Mouse (Mus musculus): Measurements from ENCODE around the gene Zswim3.

GRCm38 (mm10) chr2:164795868-164796267 lies 9.0 kb upstream of the Zswim3 start:
- TF ChIP-seq CTCF (IDR thresholded peaks at IDR 0.05; ENCODE audit: borderline replicate concordance, control insufficient read depth, extremely low read depth, insufficient read depth, low read length, poor library complexity) (no peak), POLR2A (IDR thresholded peaks at IDR 0.05; ENCODE audit: control insufficient read depth, extremely low read depth, insufficient read depth, low read length, poor library complexity) (no peak)
